Mouse (Mus musculus): ENCODE results near the gene Dstyk. TPM values are rescaled to one million over a fixed set of nuclear protein-coding genes. Genes with fewer than 3 reads are reported as not detected.

Dstyk gene
- 10.6 and 12.3 TPM in 2 replicates for polyA plus RNA-seq (2016; fragmentation: Nextera tagmentation; extraction: Ambion mirVana)

DNA sequence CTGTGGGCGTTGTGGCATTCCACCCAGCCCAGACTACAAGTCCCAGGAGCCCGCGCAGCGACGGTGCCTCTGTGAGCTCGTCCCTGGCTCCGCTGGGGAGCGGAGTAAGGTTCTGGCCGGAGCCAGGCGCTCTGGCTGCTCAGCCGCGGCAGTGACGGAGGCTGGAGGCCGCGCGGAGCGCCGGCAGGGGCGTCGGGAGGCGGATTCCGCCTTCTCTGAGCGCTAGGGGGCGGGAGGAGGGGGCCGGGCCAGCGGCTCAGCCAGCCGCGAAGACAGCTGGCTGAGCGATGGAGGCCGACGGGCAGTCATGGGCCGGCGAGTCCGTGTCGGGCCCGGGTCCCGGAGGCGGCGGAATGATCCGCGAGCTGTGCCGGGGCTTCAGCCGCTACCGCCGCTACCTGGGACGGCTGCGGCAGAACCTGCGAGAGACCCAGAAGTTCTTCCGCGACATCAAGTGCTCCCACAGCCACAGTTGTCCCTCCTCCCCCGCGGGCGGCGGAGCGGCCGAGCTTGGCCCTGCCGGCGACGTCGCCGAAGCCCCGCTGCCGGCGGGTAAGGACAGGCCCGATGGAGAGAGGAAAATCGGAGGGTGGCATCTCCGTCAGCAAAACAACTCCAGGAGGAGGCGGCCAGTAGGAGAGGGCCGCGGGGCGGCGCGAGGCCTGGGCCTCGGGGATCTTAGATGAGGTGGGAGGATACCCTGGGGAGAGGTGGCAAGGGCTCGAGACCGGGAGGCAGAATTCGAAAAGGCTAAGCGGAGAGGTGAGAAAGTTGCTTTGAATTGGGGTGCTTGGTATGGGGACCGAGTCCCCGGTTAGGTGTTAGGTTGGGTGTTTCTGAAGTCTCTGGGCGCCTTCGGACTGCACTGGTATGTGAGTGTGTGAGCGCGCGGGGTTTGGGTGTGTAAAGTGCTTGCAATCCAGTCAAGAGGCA is at the start of gene Dstyk:
TSS of gene Dstyk (plus strand) at position 237 of the 933 bp plus-strand sequence.
- Histone ChIP-seq H3K4me1 (replicated peaks) (peaks cover 41% of the 10 kb centered on the region), H3K27ac (peak within 1 kb of the TSS; percentile 96), H3K9me3 (no peaks in the 10 kb centered on the region), H3K27me3 (ENCODE audit: insufficient read depth, poor library complexity, severe bottlenecking) (no peaks in the 10 kb centered on the region), H3K4me3 (peak within 1 kb of the TSS; percentile 84), H3K36me3 (no peaks in the 10 kb centered on the region)
- under 1% methylated on average over 85 of the region's 85 CpGs for WGBS
- DNase-seq (ENCODE audit: low spot score), result peak; percentile 94

DNA sequence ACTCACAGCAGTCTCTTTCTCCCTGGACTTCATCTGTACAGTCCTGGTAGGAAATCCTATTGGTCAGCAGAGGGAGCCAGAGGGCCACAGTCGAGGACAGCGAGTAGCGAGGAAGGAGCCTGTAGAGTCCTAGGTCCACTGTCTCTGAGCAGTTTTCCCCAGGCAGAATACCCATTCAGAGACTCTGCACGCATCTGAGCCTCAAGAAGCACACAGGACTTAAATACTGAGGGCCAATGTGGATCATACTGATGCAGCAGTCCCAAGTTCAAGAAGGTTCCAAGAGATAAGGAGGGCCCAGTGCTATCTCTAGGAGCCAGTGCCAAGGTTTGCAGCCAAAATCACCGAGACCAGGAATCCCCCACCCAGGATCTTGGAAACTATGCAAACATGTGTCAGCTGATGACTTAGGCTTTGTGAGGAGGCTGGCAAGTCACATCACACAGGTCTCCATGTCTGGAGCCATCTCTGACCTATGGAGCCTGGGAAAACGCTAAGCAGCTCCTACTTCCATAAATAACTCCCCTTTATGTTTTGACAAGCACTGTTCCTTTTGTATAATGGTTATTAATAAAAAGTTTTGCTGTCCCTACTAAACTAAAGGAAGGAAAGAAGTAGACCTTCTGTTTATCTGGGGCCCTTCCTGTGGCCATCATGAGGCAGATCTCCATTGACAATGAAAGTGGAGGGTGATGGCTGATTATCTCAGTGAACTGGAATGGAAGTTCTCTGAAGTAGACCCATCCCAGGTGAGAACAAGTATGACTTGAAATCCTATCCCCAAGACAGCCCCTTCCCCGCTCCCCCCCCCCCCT is 49.5 kb upstream of the Dstyk start:
- H3K36me3 ChIP-seq, result peaks cover 68% of the 10 kb centered on the region

DNA sequence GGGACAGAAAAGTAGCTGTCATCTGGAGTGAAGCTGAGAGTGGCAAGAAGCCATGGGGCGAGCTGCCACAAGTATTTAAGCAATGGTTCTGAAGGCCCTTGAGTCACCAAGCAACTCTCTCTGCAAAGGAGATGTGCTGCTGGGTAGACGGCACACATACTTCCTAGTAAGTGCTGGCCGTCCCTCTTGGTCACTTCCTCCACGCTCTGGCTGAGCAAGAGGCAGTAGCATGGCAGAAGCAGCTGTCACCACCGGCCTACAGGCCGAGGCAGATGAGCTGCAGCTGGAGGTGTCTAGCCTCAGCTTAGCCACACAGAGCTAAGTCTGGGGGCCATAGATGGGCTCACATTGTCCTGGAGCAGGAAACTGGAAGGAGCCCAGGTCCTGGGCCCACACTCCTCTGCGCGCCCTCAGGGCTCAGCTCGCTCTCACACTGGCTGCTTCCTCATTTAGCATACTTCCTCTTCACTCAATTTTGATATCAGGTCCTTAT is 46.6 kb upstream of the Dstyk start:
- 84% methylated on average over 9 of the region's 9 CpGs for WGBS
- Histone ChIP-seq H3K27ac (peak overlapping the region; percentile 78), H3K36me3 (peaks cover 74% of the 10 kb centered on the region), H3K9me3 (no peaks in the 10 kb centered on the region), H3K27me3 (ENCODE audit: insufficient read depth, poor library complexity, severe bottlenecking) (no peaks in the 10 kb centered on the region), H3K4me1 (replicated peaks) (peaks cover 78% of the 10 kb centered on the region), H3K4me3 (no peak overlapping the region)
- DNase-seq (ENCODE audit: low spot score), result no peak

More for the DNA sequence above, 49.5 kb upstream of the Dstyk start:
- DNase-seq (ENCODE audit: low spot score), result peak; percentile 80
- Histone ChIP-seq H3K4me3 (0 out of 2 replicates have a peak overlapping the region, but pooled peaks have one; percentile 5), H3K9me3 (no peaks in the 10 kb centered on the region), H3K27ac (peak overlapping the region; percentile 75), H3K27me3 (ENCODE audit: insufficient read depth, poor library complexity, severe bottlenecking) (no peaks in the 10 kb centered on the region), H3K4me1 (replicated peaks) (peaks cover 54% of the 10 kb centered on the region)
- WGBS, result 40% methylated on average over 7 of the region's 7 CpGs

DNA sequence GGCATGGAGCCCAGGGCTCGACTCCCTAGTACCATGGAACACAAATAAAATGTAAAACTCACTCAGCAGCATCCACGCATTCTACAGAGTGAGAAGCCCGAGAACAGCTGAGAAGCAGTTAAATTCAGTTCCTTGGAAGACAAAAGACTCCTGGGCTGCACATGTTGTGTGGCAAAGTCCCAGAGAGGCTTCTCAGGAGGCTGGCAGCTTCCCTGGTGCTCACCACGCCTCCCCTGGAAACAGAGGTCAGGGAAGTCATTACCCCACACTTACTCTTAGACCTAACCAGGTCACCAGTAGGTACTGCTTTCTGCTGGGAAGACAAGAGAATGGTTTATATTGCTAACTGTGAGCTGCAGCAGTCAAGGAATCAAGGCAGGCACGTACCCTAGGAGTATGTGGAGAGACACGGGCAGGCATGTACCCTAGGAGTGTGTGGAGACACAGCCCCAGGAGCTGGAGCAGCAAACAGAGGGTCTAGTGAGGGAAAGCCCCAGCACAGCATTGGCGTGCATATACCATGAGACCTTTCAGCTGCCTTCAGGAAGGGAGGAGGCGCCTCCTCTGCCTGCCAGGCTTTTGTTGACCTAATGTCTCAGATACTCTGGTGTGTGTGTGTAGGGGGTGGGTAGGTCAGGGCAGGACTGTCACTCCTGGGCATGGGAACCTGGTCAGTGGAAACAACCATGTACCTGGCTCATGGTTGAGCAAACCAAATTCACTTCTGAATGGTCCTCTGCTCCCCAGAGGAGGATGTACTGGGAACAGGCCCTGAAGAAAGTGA is 45.9 kb upstream of the Dstyk start:
- H3K4me3 ChIP-seq, result no peak overlapping the region
- H3K36me3 ChIP-seq, result peaks cover 77% of the 10 kb centered on the region
- 47% methylated on average over 8 of the region's 8 CpGs for WGBS
- H3K9me3 ChIP-seq, result no peaks in the 10 kb centered on the region
- DNase-seq (ENCODE audit: low spot score), result no peak
- no peaks in the 10 kb centered on the region for H3K27me3 ChIP-seq (ENCODE audit: insufficient read depth, poor library complexity, severe bottlenecking)
- peak overlapping the region; percentile 78 for H3K27ac ChIP-seq
- H3K4me1 ChIP-seq (replicated peaks), result peaks cover 78% of the 10 kb centered on the region

DNA sequence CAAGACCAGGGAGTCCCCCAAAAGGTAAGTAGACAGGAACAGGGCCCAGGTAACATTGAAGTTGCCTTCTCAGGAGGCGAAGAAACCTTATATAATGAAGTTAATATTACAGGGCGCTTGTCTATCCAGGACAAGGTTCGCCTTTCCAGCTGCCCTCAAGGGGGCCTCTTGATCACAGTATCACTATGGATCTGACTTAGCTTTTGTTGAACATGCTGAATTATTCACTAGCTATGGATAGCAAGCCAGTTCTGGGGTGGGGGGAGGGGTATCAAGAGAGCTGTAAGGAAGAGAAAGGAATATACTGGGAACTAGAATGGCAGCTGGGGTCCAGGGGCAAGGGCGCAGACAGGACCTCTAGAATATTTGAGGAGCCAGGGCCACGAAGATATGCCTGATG is 45.0 kb upstream of the Dstyk start:
- Histone ChIP-seq H3K36me3 (peaks cover 78% of the 10 kb centered on the region), H3K4me1 (replicated peaks) (peaks cover 78% of the 10 kb centered on the region), H3K4me3 (no peak overlapping the region), H3K9me3 (no peaks in the 10 kb centered on the region), H3K27ac (peak overlapping the region; percentile 84), H3K27me3 (ENCODE audit: insufficient read depth, poor library complexity, severe bottlenecking) (no peaks in the 10 kb centered on the region)
- WGBS, result 73% methylated on average over 5 of the region's 5 CpGs
- DNase-seq (ENCODE audit: low spot score), result no peak

DNA sequence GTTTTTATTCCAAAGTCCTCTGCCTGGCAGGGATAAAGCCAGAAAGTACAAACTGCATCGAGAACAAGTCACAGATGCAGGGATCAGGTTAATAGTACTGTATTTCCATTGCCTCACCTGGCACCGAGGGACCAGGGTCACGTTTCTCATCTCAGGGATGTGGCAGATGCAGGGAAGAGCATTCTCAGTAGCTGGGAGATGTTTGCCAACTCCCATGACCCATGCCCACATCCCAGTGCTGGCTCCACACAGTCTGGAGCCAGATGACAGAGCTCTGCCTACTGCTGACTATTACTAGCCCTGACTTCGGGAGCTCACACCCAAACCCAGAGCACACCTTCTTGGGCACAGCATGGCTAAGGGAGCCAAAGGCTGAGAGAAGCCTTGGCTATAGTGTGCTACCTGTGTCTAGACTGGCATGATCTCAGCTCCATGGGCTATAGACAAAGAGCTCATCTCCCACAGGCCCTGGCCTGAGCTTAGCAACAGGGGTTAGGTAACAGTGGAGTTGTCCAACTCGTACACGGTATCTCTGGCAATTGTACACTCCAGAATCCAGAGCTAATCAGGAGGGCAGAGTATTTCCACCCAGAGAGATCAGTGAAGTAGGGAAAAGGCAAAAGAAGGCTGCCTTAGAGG is 44.3 kb upstream of the Dstyk start:
- H3K4me3 ChIP-seq, result no peak overlapping the region
- peaks cover 76% of the 10 kb centered on the region for H3K4me1 ChIP-seq (replicated peaks)
- 90% methylated on average over 6 of the region's 6 CpGs for WGBS
- peaks cover 85% of the 10 kb centered on the region for H3K36me3 ChIP-seq
- peak overlapping the region; percentile 84 for H3K27ac ChIP-seq
- no peaks in the 10 kb centered on the region for H3K9me3 ChIP-seq
- no peak for DNase-seq (ENCODE audit: low spot score)
- no peaks in the 10 kb centered on the region for H3K27me3 ChIP-seq (ENCODE audit: insufficient read depth, poor library complexity, severe bottlenecking)

DNA sequence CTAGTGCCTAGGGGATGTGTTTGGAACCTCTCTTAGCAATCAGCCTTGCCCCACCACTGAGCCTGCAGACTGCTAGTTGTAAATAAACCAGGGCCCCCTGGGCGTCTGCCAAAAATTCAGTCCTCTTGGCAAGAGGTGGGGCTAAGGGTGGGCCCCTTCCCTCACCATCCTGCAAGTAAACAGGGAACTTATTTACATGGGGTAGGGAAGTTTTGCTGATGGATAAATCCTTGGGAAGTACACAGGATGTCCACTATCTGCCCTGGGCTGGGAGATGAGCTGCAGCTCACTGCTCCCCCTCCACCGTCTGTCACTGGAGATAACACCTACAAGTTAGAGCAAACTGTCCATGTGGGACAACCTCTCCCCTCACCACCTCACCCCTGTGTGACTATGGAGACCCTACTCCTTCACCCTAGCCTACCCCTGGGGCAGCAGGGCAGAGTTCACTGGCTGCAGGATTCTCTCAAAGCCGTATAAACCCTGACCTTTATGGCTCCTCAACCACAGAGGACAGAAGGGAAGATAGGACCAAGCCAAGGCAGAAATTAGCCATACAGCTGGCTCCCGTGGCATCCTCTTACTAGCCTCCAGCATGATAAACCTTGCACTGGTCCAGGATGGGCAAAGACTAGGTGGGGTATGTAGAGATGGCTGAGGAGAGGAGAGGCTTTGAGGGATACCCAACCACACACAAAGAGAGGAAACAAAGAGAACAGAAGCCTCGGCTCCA is 43.0 kb upstream of the Dstyk start:
- DNase-seq (ENCODE audit: low spot score), result no peak
- Histone ChIP-seq H3K36me3 (peaks cover 88% of the 10 kb centered on the region), H3K27ac (peak overlapping the region; percentile 84), H3K27me3 (ENCODE audit: insufficient read depth, poor library complexity, severe bottlenecking) (no peaks in the 10 kb centered on the region), H3K4me1 (replicated peaks) (peaks cover 76% of the 10 kb centered on the region), H3K4me3 (no peak overlapping the region), H3K9me3 (no peaks in the 10 kb centered on the region)
- WGBS, result 43% methylated on average over 5 of the region's 5 CpGs

DNA sequence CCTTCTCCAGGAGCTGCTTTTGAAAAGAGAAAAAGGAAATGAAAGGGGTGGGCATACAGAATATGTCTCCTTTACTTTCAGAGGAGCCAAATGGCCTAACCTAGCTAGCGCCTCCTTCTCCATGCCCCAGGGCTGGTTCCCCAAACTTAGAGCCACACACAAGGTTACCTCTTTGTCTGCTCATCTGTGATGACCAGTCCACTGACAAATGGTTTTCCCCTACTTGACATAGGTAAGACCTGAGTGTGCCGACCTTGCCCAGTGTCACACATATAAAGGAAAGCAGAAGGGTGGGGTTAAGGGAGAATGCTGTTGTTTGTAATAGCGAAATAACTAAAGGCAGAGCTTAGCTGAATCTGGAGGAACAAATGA is 42.5 kb upstream of the Dstyk start:
- WGBS, result 77% methylated on average over 3 of the region's 3 CpGs
- DNase-seq (ENCODE audit: low spot score), result no peak
- H3K27ac ChIP-seq, result peak overlapping the region; percentile 84
- H3K36me3 ChIP-seq, result peaks cover 88% of the 10 kb centered on the region
- peaks cover 76% of the 10 kb centered on the region for H3K4me1 ChIP-seq (replicated peaks)
- no peaks in the 10 kb centered on the region for H3K9me3 ChIP-seq
- H3K27me3 ChIP-seq (ENCODE audit: insufficient read depth, poor library complexity, severe bottlenecking), result no peaks in the 10 kb centered on the region
- H3K4me3 ChIP-seq, result no peak overlapping the region

DNA sequence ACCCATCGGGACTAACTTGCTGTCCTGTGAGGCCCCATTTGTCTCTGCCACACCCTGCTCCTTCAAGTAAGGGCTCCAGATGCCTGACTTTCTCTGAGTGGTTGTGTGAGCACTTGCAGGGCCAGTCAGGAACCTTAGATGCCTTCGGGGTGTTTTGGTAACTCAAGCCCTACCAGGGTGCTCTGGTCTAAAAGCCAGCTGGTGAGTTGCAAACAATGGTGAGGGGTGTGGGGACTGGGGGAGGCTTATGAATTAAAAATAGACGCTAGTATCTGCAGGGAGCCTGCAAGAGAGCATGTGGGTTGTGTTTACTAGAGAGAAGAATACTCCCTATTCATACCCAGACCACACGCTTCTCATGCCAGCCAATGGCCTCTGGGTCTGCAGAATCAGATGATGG is 42.1 kb upstream of the Dstyk start:
- Histone ChIP-seq H3K36me3 (peaks cover 88% of the 10 kb centered on the region), H3K27me3 (ENCODE audit: insufficient read depth, poor library complexity, severe bottlenecking) (no peaks in the 10 kb centered on the region), H3K27ac (peak overlapping the region; percentile 84), H3K9me3 (no peaks in the 10 kb centered on the region), H3K4me3 (no peak overlapping the region), H3K4me1 (replicated peaks) (peaks cover 75% of the 10 kb centered on the region)
- WGBS, result 44% methylated on average over 4 of the region's 4 CpGs
- DNase-seq (ENCODE audit: low spot score), result no peak

DNA sequence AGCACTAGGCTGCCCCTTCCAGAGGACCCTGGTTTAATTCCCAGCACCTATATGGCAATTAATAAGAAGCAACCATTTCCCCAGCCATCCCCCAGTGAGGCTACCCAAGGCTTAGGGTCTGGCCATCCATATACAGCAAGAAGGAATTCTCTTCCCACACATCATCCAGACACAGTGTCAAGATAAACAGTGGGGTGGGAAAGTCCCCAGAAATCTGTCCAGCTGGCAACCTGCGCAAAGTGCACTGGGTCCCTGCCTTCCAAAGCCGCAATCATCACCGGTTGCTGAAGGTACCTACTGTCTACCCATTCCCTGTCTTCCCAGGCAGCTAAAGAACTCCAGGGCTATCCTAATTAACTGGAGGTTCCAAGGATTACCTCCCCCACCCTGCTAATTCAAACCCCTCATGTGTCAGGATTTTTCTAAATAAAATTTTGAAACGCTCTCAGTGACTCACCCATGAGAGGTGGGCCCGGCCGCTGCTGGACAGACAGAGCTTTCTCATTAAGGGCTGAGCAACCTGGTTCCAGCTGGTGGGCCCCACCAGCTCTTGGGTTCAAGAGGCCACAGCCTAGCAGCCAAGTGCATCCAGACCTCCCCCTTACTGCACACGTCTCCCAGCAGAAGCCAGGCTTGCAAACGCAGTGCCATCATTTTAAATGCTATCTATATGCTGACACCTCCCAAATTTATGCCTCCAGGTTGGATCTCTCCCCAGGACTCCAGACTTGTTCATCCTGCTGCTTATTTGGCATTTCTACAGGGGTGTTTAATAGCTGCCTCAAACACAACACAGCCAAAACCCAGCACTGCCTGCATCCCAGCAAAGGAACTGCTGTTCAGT is 40.9 kb upstream of the Dstyk start:
- Histone ChIP-seq H3K36me3 (peaks cover 88% of the 10 kb centered on the region), H3K27ac (peak overlapping the region; percentile 68), H3K27me3 (ENCODE audit: insufficient read depth, poor library complexity, severe bottlenecking) (no peaks in the 10 kb centered on the region), H3K4me1 (replicated peaks) (peaks cover 64% of the 10 kb centered on the region), H3K4me3 (no peak overlapping the region), H3K9me3 (no peaks in the 10 kb centered on the region)
- 81% methylated on average over 8 of the region's 8 CpGs for WGBS
- DNase-seq (ENCODE audit: low spot score), result no peak

DNA sequence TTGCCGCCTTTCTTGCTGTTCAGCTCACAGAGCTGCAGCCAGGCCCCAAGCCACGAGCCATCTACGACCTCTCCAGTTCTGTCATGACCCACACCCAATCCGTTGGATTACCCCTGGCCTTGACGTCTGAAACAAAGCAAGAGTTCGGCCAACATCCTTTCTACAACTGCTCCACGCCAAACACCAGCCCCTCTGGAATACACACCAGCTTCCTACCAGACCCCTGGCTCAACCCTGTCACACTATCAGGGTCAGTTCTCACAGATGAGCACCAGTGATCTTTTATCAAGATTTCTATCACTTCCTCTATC is 40.3 kb upstream of the Dstyk start:
- 79% methylated on average over 7 of the region's 7 CpGs for WGBS
- peaks cover 60% of the 10 kb centered on the region for H3K4me1 ChIP-seq (replicated peaks)
- no peaks in the 10 kb centered on the region for H3K9me3 ChIP-seq
- DNase-seq (ENCODE audit: low spot score), result no peak
- H3K27ac ChIP-seq, result peak overlapping the region; percentile 68
- H3K4me3 ChIP-seq, result no peak overlapping the region
- H3K27me3 ChIP-seq (ENCODE audit: insufficient read depth, poor library complexity, severe bottlenecking), result no peaks in the 10 kb centered on the region
- peaks cover 91% of the 10 kb centered on the region for H3K36me3 ChIP-seq

Data from hindbrain, embryonic 10.5 days (tissue).